ENCODE assay signal across 24 mouse cellular contexts in genomic region chrX:11988191-11988896, GRCm38 (mm10).
A peak's percentile ranks its signal among the peaks of the same experiment; 100 is the strongest.
DNase-seq lines count a peak whose midpoint lies in the region; ATAC-seq and TF ChIP-seq lines count a peak whose summit lies in the region.
"Had no signal": no experiment of that assay in that cellular context is flagged by ENCODE, and none has a peak within 500 bp of the region (broad histone marks: within the 10 kb centered on the region; RNA-seq: fewer than 3 reads in every experiment).

No protein-coding gene starts in this region.

- no peak overlapping the region for H3K4me3 ChIP-seq in liver, postnatal 0 days (ENCODE audit: low read depth, low read length)
- H3K4me3 ChIP-seq in liver, embryonic 12.5 days: no peak overlapping the region
- H3K4me3 ChIP-seq in kidney, adult 2 months (ENCODE audit: insufficient read depth, low read depth, low read length): no peak overlapping the region
- H3K4me3 ChIP-seq: embryonic facial prominence, embryonic 15.5 days; erythroblast, embryonic 14.5 days; forebrain, embryonic 15.5 days; heart, adult 2 months; heart, embryonic 15.5 days had no signal

- peak; percentile 76 for DNase-seq in heart, adult 11 months
- DNase-seq in heart, adult 18-20 months: no peak
- no peak for DNase-seq in liver, postnatal 0 days
- peak; percentile 21 for DNase-seq in 3T3-L1 (ENCODE audit: low read depth, low spot score)
- peak; percentile 64 for DNase-seq in embryo, embryonic 10.5 days (ENCODE audit: low spot score)
- no peak for DNase-seq in cerebellum, adult 11 months
- DNase-seq in kidney, adult 2 months: no peak
- DNase-seq: adrenal gland, adult 2 months; adrenal gland, postnatal 25 days; cerebellum, adult 8-10 months; cerebellum, postnatal 14 days; gastrocnemius, postnatal 36 days; heart, adult 2 months; heart, postnatal 14 days had no signal

- H3K27me3 ChIP-seq in liver, postnatal 0 days (ENCODE audit: insufficient read depth, low read length): no peaks in the 10 kb centered on the region
- H3K27me3 ChIP-seq in liver, embryonic 12.5 days (replicated peaks): no peaks in the 10 kb centered on the region; the same call in 1 of the 2 replicates
- H3K27me3 ChIP-seq in kidney, adult 2 months (replicated peaks; ENCODE audit: control insufficient read depth, insufficient read depth, low read length): no peaks in the 10 kb centered on the region
- H3K27me3 ChIP-seq: CH12.LX; forebrain, embryonic 15.5 days; heart, embryonic 15.5 days had no signal

- no peak for TF ChIP-seq EP300 in liver, postnatal 0 days (IDR thresholded peaks at IDR 0.05; ENCODE audit: low read depth)

- no peak overlapping the region for H3K9ac ChIP-seq in liver, postnatal 0 days (replicated peaks)
- H3K9ac ChIP-seq in liver, embryonic 12.5 days: no peak overlapping the region
- H3K9ac ChIP-seq: embryonic facial prominence, embryonic 15.5 days; forebrain, embryonic 15.5 days; heart, embryonic 15.5 days had no signal

- H3K4me2 ChIP-seq in liver, postnatal 0 days (ENCODE audit: low read depth, low read length): no peak overlapping the region
- no peak overlapping the region for H3K4me2 ChIP-seq in liver, embryonic 12.5 days
- H3K4me2 ChIP-seq: embryonic facial prominence, embryonic 15.5 days; forebrain, embryonic 15.5 days; heart, embryonic 11.5 days; heart, embryonic 15.5 days had no signal

- no peak for TF ChIP-seq POLR2A in kidney, adult 2 months (IDR thresholded peaks at IDR 0.05; ENCODE audit: low read depth, low read length)

- no peaks in the 10 kb centered on the region for H3K36me3 ChIP-seq in liver, postnatal 0 days (replicated peaks; ENCODE audit: insufficient read depth, low read length)
- no peaks in the 10 kb centered on the region for H3K36me3 ChIP-seq in liver, embryonic 12.5 days
- H3K36me3 ChIP-seq in kidney, adult 2 months (ENCODE audit: control insufficient read depth, insufficient read depth, low read length): no peaks in the 10 kb centered on the region
- H3K36me3 ChIP-seq: embryonic facial prominence, embryonic 15.5 days; forebrain, embryonic 15.5 days; heart, embryonic 15.5 days had no signal

- H3K9me3 ChIP-seq in liver, postnatal 0 days (ENCODE audit: low read length): no peaks in the 10 kb centered on the region
- no peaks in the 10 kb centered on the region for H3K9me3 ChIP-seq in liver, embryonic 12.5 days (replicated peaks)
- H3K9me3 ChIP-seq: embryonic facial prominence, embryonic 15.5 days; forebrain, embryonic 15.5 days; heart, embryonic 15.5 days had no signal

- WGBS in liver, postnatal 0 days (ENCODE audit: insufficient replicate concordance): 69% methylated on average over 7 of the region's 7 CpGs
- WGBS in liver, embryonic 12.5 days (ENCODE audit: insufficient replicate concordance): 69% methylated on average over 7 of the region's 7 CpGs
- WGBS in kidney, adult 2 months: 88% methylated on average over 7 of the region's 7 CpGs

- no peak overlapping the region for H3K27ac ChIP-seq in liver, postnatal 0 days (ENCODE audit: low read depth)
- no peak overlapping the region for H3K27ac ChIP-seq in liver, embryonic 12.5 days
- H3K27ac ChIP-seq in kidney, adult 2 months (ENCODE audit: insufficient read depth, low read depth, low read length): no peak overlapping the region
- H3K27ac ChIP-seq: embryonic facial prominence, embryonic 15.5 days; forebrain, embryonic 15.5 days; heart, adult 2 months; heart, embryonic 15.5 days; hindbrain, postnatal 0 days had no signal

- peak; percentile 56; the same call in 1 of the 2 replicates for ATAC-seq in liver, postnatal 0 days
- ATAC-seq in liver, embryonic 12.5 days: no peak
- ATAC-seq: activated CD4-positive, CD25-positive, alpha-beta regulatory T cell, adult 4 months; forebrain, embryonic 15.5 days; hindbrain, postnatal 0 days; Patski had no signal

- TF ChIP-seq CTCF in liver, postnatal 0 days (IDR thresholded peaks at IDR 0.05; ENCODE audit: low read depth): no peak
- TF ChIP-seq CTCF in kidney, adult 2 months (conservative IDR thresholded peaks at IDR 0.05; ENCODE audit: insufficient read depth, insufficient read length, low read depth, low read length): no peak

- no peaks in the 10 kb centered on the region for H3K4me1 ChIP-seq in liver, postnatal 0 days (ENCODE audit: insufficient read depth)
- peaks cover 32% of the 10 kb centered on the region for H3K4me1 ChIP-seq in liver, embryonic 12.5 days
- H3K4me1 ChIP-seq in kidney, adult 2 months (ENCODE audit: control insufficient read depth, insufficient read depth, low read length): no peaks in the 10 kb centered on the region
- H3K4me1 ChIP-seq: embryonic facial prominence, embryonic 15.5 days; forebrain, embryonic 15.5 days; heart, embryonic 15.5 days had no signal

Comparison
In these comparisons a context has a peak if more than half of its experiments do, and no peak if none do; other contexts are left out.
1. DNase-seq: peak in heart, adult 11 months (single experiment), 3T3-L1 (single experiment) and embryo, embryonic 10.5 days (single experiment); none in heart, adult 18-20 months (0 of 2), liver, postnatal 0 days (single experiment), cerebellum, adult 11 months (single experiment) and kidney, adult 2 months (single experiment).